Mouse (Mus musculus) MEL (cell line): ENCODE results near the gene Actg1. TPM values are rescaled to one million over a fixed set of nuclear protein-coding genes. Genes with fewer than 3 reads are reported as not detected.
A peak's percentile ranks its signal among the peaks of the same experiment; 100 is the strongest.

Experiments used
- DNase-seq: peaks from one replicate; pipeline ENCODE4 v3.0.0; 2011; ENCODE audit warnings: low read depth, low spot score
- H3K27ac ChIP-seq: 2 replicates; pipeline ENCODE4 v1.5.1; 2012; ENCODE audit warnings: low read depth, mild to moderate bottlenecking, control low read depth, low read length, moderate library complexity; ENCODE audit not compliant: control insufficient read depth
- H3K27me3 ChIP-seq, 2 experiments: fragments of 150-350 bp in 1 of 2; sonication (generic) in 1 of 2; 2 replicates each; pipeline ENCODE4 v1.6.1; 2012; ENCODE audit warnings: low read length in 2 of 2, mild to moderate bottlenecking in 2 of 2, improper control_type of control experiment in 1 of 2, moderate library complexity in 1 of 2; ENCODE audit not compliant: insufficient read depth in 2 of 2, control insufficient read depth in 1 of 2
- H3K36me3 ChIP-seq, 2 experiments: 2 replicates each; pipeline ENCODE4 v1.6.1; 2012 to 2014; ENCODE audit warnings: low read length in 2 of 2, improper control_type of control experiment in 1 of 2, inconsistent platforms in 1 of 2, mild to moderate bottlenecking in 1 of 2; ENCODE audit not compliant: insufficient read depth in 2 of 2, control insufficient read depth in 1 of 2
- H3K4me1 ChIP-seq, 2 experiments: fragments of 150-350 bp in 1 of 2; sonication (generic) in 1 of 2; 2 replicates each; pipeline ENCODE4 v1.6.1; 2012; ENCODE audit warnings: low read length in 2 of 2, improper control_type of control experiment in 1 of 2, mild to moderate bottlenecking in 1 of 2; ENCODE audit not compliant: insufficient read depth in 2 of 2, control insufficient read depth in 1 of 2
- H3K4me3 ChIP-seq, 2 experiments: fragments of 150-350 bp in 1 of 2; sonication (generic) in 1 of 2; 2 replicates each; pipeline ENCODE4 v1.5.1; 2012; ENCODE audit warnings: low read depth in 2 of 2, low read length in 2 of 2, mild to moderate bottlenecking in 2 of 2, moderate library complexity in 2 of 2, control low read depth in 1 of 2, improper control_type of control experiment in 1 of 2; ENCODE audit not compliant: control insufficient read depth in 1 of 2, insufficient read depth in 1 of 2
- H3K79me2 ChIP-seq: 2 replicates; pipeline ENCODE4 v1.6.1; 2012; ENCODE audit warnings: mild to moderate bottlenecking, low read length, moderate library complexity; ENCODE audit not compliant: control insufficient read depth, poor library complexity, insufficient read depth
- H3K9ac ChIP-seq: 2 replicates; pipeline ENCODE4 v1.6.1; 2012; ENCODE audit warnings: low read depth, mild to moderate bottlenecking, control low read depth, low read length, moderate library complexity; ENCODE audit not compliant: control insufficient read depth, poor library complexity, severe bottlenecking
- H3K9me3 ChIP-seq: fragments of 150-350 bp; sonication (generic); replicated peaks from 2 replicates; pipeline ENCODE4 v1.6.1; 2012; ENCODE audit warnings: mild to moderate bottlenecking, low read length, improper control_type of control experiment, moderate library complexity; ENCODE audit not compliant: insufficient read depth
- ELF1 ChIP-seq: IDR thresholded peaks from 2 replicates; pipeline ENCODE4 v1.6.1; 2014; ENCODE audit warnings: low read depth, mild to moderate bottlenecking, inconsistent platforms, low read length, improper control_type of control experiment, moderate library complexity
- ETS1 ChIP-seq: IDR thresholded peaks from 2 replicates; pipeline ENCODE4 v1.6.1; 2012; ENCODE audit warnings: low read depth, mild to moderate bottlenecking, inconsistent platforms, low read length, improper control_type of control experiment, moderate library complexity
- GATA1 ChIP-seq: IDR thresholded peaks from 2 replicates; pipeline ENCODE4 v1.6.1; 2011; ENCODE audit warnings: low read depth, low read length, improper control_type of control experiment
- HCFC1 ChIP-seq: IDR thresholded peaks from 2 replicates; pipeline ENCODE4 v1.6.1; 2012; ENCODE audit warnings: low read depth, mild to moderate bottlenecking, inconsistent platforms, low read length, improper control_type of control experiment, moderate library complexity
- JUND ChIP-seq: IDR thresholded peaks from 2 replicates; pipeline ENCODE4 v1.6.1; 2011; ENCODE audit warnings: low read depth, mild to moderate bottlenecking, improper control_type of control experiment, low read length
- MAX ChIP-seq: IDR thresholded peaks from 2 replicates; pipeline ENCODE4 v1.6.1; 2011; ENCODE audit warnings: low read length, improper control_type of control experiment
- MAZ ChIP-seq: IDR thresholded peaks from 2 replicates; pipeline ENCODE4 v1.6.1; 2012; ENCODE audit warnings: low read depth, mild to moderate bottlenecking, inconsistent platforms, low read length, improper control_type of control experiment
- MEF2A ChIP-seq: IDR thresholded peaks from 2 replicates; pipeline ENCODE4 v1.6.1; 2014; ENCODE audit warnings: low read depth, mild to moderate bottlenecking, inconsistent platforms, low read length, improper control_type of control experiment; ENCODE audit not compliant: poor library complexity, insufficient replicate concordance, severe bottlenecking; ENCODE audit errors: extremely low read depth
- MXI1 ChIP-seq: IDR thresholded peaks from 2 replicates; pipeline ENCODE4 v1.6.1; 2011; ENCODE audit warnings: mild to moderate bottlenecking, low read depth, low read length, improper control_type of control experiment
- MYC ChIP-seq: IDR thresholded peaks from 2 replicates; pipeline ENCODE4 v1.6.1; 2011; ENCODE audit warnings: low read depth, mild to moderate bottlenecking, low read length, improper control_type of control experiment, moderate library complexity
- NELFE ChIP-seq: IDR thresholded peaks from 2 replicates; pipeline ENCODE4 v1.6.1; 2011; ENCODE audit warnings: low read depth, low read length, improper control_type of control experiment
- POLR2A ChIP-seq, 2 experiments: IDR thresholded peaks; 2 replicates each; pipeline ENCODE4 v1.6.1; 2011 to 2012; ENCODE audit warnings: low read length in 2 of 2, mild to moderate bottlenecking in 2 of 2, control low read depth in 1 of 2, improper control_type of control experiment in 1 of 2, low read depth in 1 of 2, moderate library complexity in 1 of 2; ENCODE audit not compliant: control insufficient read depth in 1 of 2, insufficient read depth in 1 of 2, poor library complexity in 1 of 2
- POLR2AphosphoS2 ChIP-seq: IDR thresholded peaks from 2 replicates; pipeline ENCODE4 v1.6.1; 2011; ENCODE audit warnings: low read length, improper control_type of control experiment
- POLR2AphosphoS5 ChIP-seq: IDR thresholded peaks from 2 replicates; pipeline ENCODE4 v1.6.1; 2012; ENCODE audit warnings: low read depth, borderline replicate concordance, mild to moderate bottlenecking, inconsistent platforms, low read length, moderate library complexity, mixed read lengths
- RCOR1 ChIP-seq: IDR thresholded peaks from 2 replicates; pipeline ENCODE4 v1.6.1; 2012; ENCODE audit warnings: low read depth, mild to moderate bottlenecking, inconsistent platforms, low read length, improper control_type of control experiment
- SIN3A ChIP-seq: IDR thresholded peaks from 2 replicates; pipeline ENCODE4 v1.6.1; 2012; ENCODE audit warnings: low read length, improper control_type of control experiment, inconsistent platforms
- SMC3 ChIP-seq: IDR thresholded peaks from 2 replicates; pipeline ENCODE4 v1.6.1; 2011; ENCODE audit warnings: low read depth, low read length, improper control_type of control experiment
- USF1 ChIP-seq: IDR thresholded peaks from 2 replicates; pipeline ENCODE4 v1.6.1; 2014; ENCODE audit warnings: low read depth, mild to moderate bottlenecking, inconsistent platforms, low read length, improper control_type of control experiment, moderate library complexity
- USF2 ChIP-seq, 2 experiments: IDR thresholded peaks; 2 replicates each; pipeline ENCODE4 v1.6.1; 2011 to 2012; ENCODE audit warnings: improper control_type of control experiment in 2 of 2, low read length in 2 of 2, borderline replicate concordance in 1 of 2, inconsistent platforms in 1 of 2, low read depth in 1 of 2, mild to moderate bottlenecking in 1 of 2; ENCODE audit not compliant: insufficient read depth in 1 of 2
- ZMIZ1 ChIP-seq: IDR thresholded peaks from 2 replicates; pipeline ENCODE4 v1.6.1; 2012; ENCODE audit warnings: low read depth, mild to moderate bottlenecking, inconsistent platforms, low read length, improper control_type of control experiment, moderate library complexity
- polyA plus RNA-seq, 2 experiments: library from polyadenylated mRNA; stranded (reverse) in 1 of 2; unstranded in 1 of 2; fragments of >175 nt in 1 of 2; fragments of >200 nt in 1 of 2; gene quantifications; 2 replicates each; pipeline versions ENCODE4 v1.2.1 to v1.2.4; 2012; ENCODE audit warnings: low replicate concordance in 2 of 2, low read depth in 1 of 2; ENCODE audit not compliant: insufficient read length in 2 of 2, insufficient read depth in 1 of 2, missing spikeins in 1 of 2
- total RNA-seq: library from RNA; depleted of rRNA; stranded (reverse); fragments of 300-350 nt; gene quantifications from 2 replicates; pipeline ENCODE4 v1.2.3, GENCODE M21; 2012

Actg1 gene
- total and polyA plus RNA-seq, 3 experiments, result 899 to 1,784 (median 1,328) TPM

GRCm38 (mm10) chr11:120359391-120359790 lies 11.0 kb upstream of the Actg1 start (continued):
- no peak for TF ChIP-seq RCOR1
- TF ChIP-seq ZMIZ1, result no peak

DNA sequence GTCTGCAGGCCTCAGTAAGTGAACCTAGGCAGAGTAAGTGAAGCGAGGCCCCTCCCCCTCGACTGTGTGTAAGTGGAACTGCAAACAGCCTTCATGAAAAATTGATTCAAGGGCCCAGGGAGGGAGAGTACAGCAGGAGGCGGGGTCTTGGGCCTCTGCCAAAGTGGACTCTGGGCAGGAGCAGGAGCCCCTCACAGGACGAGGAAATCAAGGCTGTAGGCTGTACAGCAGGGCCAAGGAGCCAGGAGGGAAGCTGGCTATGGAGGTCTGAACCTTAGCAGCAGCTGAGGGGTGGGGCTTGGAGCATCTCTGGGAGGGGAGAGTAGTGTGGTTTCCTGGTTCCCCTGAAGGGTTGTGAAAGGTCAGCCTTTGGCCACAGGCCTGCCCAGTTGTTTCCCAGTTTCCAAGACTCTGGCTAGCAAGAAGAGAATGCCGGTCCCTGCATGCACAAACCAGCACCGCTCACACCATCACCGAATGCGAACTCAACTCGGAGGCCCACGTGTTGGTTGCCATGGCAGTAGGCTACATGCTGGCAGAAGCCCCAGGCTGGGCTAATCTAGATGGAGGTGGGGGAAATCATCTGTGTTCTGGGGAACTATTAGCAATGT lies 9.6 kb upstream of the Actg1 start:
- H3K4me1 ChIP-seq, result peaks cover 12 to 39% of the 10 kb centered on the region in 2 experiments
- H3K9me3 ChIP-seq, result no peaks in the 10 kb centered on the region
- TF ChIP-seq ETS1, result peak; percentile 83
- TF ChIP-seq MXI1, result peak; percentile 100
- no peak for TF ChIP-seq POLR2AphosphoS5
- TF ChIP-seq USF2 (IDR thresholded peaks at IDR 0.05; ENCODE audit: borderline replicate concordance in 1 of 2, insufficient read depth in 1 of 2, low read depth in 1 of 2, low read length in 2 of 2), result peak in 1 of 2 experiments; percentile 35; a peak in 1 of 4 replicates
- peak; percentile 63; the same call in 1 of the 2 replicates for TF ChIP-seq MAZ
- peak; percentile 91 for TF ChIP-seq USF1
- no peak for TF ChIP-seq JUND
- peak; percentile 97 for TF ChIP-seq SIN3A
- TF ChIP-seq HCFC1, result peak; percentile 57; the same call in 1 of the 2 replicates
- no peak for TF ChIP-seq SMC3
- no peak for TF ChIP-seq NELFE
- peak; percentile 94 for TF ChIP-seq MAX
- TF ChIP-seq POLR2AphosphoS2, result no peak
- peak; percentile 78 for TF ChIP-seq MYC
- TF ChIP-seq GATA1, result peak; percentile 75
- TF ChIP-seq POLR2A (IDR thresholded peaks at IDR 0.05; ENCODE audit: control insufficient read depth in 1 of 2, insufficient read depth in 1 of 2, low read depth in 1 of 2, low read length in 2 of 2, poor library complexity in 1 of 2), result 0 out of 4 replicates have a peak, but pooled peaks of 1 of the 2 experiments have one; percentile 30
- TF ChIP-seq ELF1, result peak; percentile 67; the same call in 1 of the 2 replicates
- TF ChIP-seq MEF2A, result no peak
- H3K36me3 ChIP-seq, result peaks cover 0 to 31% of the 10 kb centered on the region in 2 experiments; a peak in 2 of 4 replicates
- H3K27ac ChIP-seq, result no peak overlapping the region
- no peaks in the 10 kb centered on the region for H3K27me3 ChIP-seq
- H3K9ac ChIP-seq, result no peak overlapping the region
- DNase-seq, result peak; percentile 90
- H3K4me3 ChIP-seq, result no peak overlapping the region
- no peaks in the 10 kb centered on the region for H3K79me2 ChIP-seq
